Mouse (Mus musculus): ENCODE measurements at regions not wholly inside any gene's neighbourhood (a gene's known extent, or its start where the extent isn't known, plus 50 kb on each side); places are given as distances from the start of the nearest gene placed in this dataset.

GRCm38 (mm10) chr1:39047316-39047715 is 61.9 kb downstream of the Pdcl3 start:
- WGBS, result 92% methylated on average over 6 of the region's 6 CpGs
- no peak overlapping the region for H3K27ac ChIP-seq

GRCm38 (mm10) chr1:39057304-39057703 is 71.9 kb downstream of the Pdcl3 start:
- H3K36me3 ChIP-seq, result no peaks in the 10 kb centered on the region
- no peak overlapping the region for H3K4me2 ChIP-seq
- H3K27ac ChIP-seq, result no peak overlapping the region
- 82% methylated on average over 6 of the region's 6 CpGs for WGBS
- no peaks in the 10 kb centered on the region for H3K9me3 ChIP-seq
- no peak for ATAC-seq (ENCODE audit: insufficient number of reproducible peaks, low FRiP score, low TSS enrichment, low read depth)
- no peak overlapping the region for H3K4me3 ChIP-seq
- no peak overlapping the region for H3K9ac ChIP-seq
- no peaks in the 10 kb centered on the region for H3K27me3 ChIP-seq
- H3K4me1 ChIP-seq, result no peaks in the 10 kb centered on the region

More at GRCm38 (mm10) chr1:39047316-39047715, 61.9 kb downstream of the Pdcl3 start:
- ATAC-seq (ENCODE audit: insufficient number of reproducible peaks, low FRiP score, low TSS enrichment, low read depth), result no peak
- H3K4me1 ChIP-seq, result no peaks in the 10 kb centered on the region
- H3K4me3 ChIP-seq, result no peak overlapping the region
- H3K27me3 ChIP-seq, result no peaks in the 10 kb centered on the region
- H3K9me3 ChIP-seq, result no peaks in the 10 kb centered on the region
- H3K4me2 ChIP-seq, result no peak overlapping the region
- H3K9ac ChIP-seq, result no peak overlapping the region
- no peaks in the 10 kb centered on the region for H3K36me3 ChIP-seq

GRCm38 (mm10) chr1:39062509-39062908 is 77.1 kb downstream of the Pdcl3 start:
- Histone ChIP-seq H3K4me3 (no peak overlapping the region), H3K4me2 (no peak overlapping the region), H3K27me3 (no peaks in the 10 kb centered on the region), H3K36me3 (no peaks in the 10 kb centered on the region), H3K9ac (no peak overlapping the region), H3K27ac (no peak overlapping the region), H3K4me1 (no peaks in the 10 kb centered on the region), H3K9me3 (no peaks in the 10 kb centered on the region)
- no peak for ATAC-seq (ENCODE audit: insufficient number of reproducible peaks, low FRiP score, low TSS enrichment, low read depth)
- WGBS, result 95% methylated on average over 6 of the region's 6 CpGs

GRCm38 (mm10) chr1:39063666-39064385 is 78.4 kb downstream of the Pdcl3 start:
- H3K9ac ChIP-seq, result no peak overlapping the region
- 68% methylated on average over 13 of the region's 13 CpGs for WGBS
- H3K4me3 ChIP-seq, result no peak overlapping the region
- no peak overlapping the region for H3K4me2 ChIP-seq
- H3K4me1 ChIP-seq, result no peaks in the 10 kb centered on the region
- no peaks in the 10 kb centered on the region for H3K36me3 ChIP-seq
- ATAC-seq (ENCODE audit: insufficient number of reproducible peaks, low FRiP score, low TSS enrichment, low read depth), result no peak
- no peaks in the 10 kb centered on the region for H3K27me3 ChIP-seq
- no peaks in the 10 kb centered on the region for H3K9me3 ChIP-seq
- no peak overlapping the region for H3K27ac ChIP-seq

DNA sequence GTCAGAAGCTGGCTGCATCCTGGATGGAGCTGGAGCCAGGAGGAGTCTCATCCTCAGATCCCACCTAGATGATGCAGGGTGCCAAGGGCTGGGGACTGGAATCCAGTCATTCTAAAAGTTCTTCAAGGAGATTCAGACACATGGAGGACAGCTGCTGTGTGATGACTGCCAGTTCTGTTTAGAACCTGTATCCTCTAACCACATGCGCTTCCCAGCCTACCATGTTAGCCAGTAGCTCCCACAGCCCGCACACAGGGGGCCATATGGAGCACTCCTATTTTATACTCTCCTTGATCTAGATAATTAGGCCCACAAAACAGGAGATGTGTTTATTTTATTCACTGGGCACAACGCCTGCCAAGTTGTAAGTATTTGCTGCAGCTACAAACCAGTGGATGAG is 79.4 kb downstream of the Pdcl3 start:
- WGBS, result 64% methylated on average over 3 of the region's 3 CpGs
- Histone ChIP-seq H3K4me3 (no peak overlapping the region), H3K4me1 (peaks cover 3% of the 10 kb centered on the region; the same call in 1 of the 2 replicates), H3K4me2 (no peak overlapping the region), H3K36me3 (no peaks in the 10 kb centered on the region), H3K9me3 (no peaks in the 10 kb centered on the region), H3K9ac (no peak overlapping the region), H3K27me3 (no peaks in the 10 kb centered on the region), H3K27ac (no peak overlapping the region)
- ATAC-seq (ENCODE audit: insufficient number of reproducible peaks, low FRiP score, low TSS enrichment, low read depth), result no peak

GRCm38 (mm10) chr1:39067901-39068300 is 82.5 kb downstream of the Pdcl3 start:
- H3K4me1 ChIP-seq, result peaks cover 6% of the 10 kb centered on the region; the same call in 1 of the 2 replicates
- no peak overlapping the region for H3K4me2 ChIP-seq
- no peaks in the 10 kb centered on the region for H3K9me3 ChIP-seq
- H3K9ac ChIP-seq, result no peak overlapping the region
- H3K36me3 ChIP-seq, result no peaks in the 10 kb centered on the region
- ATAC-seq (ENCODE audit: insufficient number of reproducible peaks, low FRiP score, low TSS enrichment, low read depth), result no peak
- no peak overlapping the region for H3K27ac ChIP-seq
- 61% methylated on average over 3 of the region's 3 CpGs for WGBS
- H3K27me3 ChIP-seq, result no peaks in the 10 kb centered on the region
- H3K4me3 ChIP-seq, result no peak overlapping the region

DNA sequence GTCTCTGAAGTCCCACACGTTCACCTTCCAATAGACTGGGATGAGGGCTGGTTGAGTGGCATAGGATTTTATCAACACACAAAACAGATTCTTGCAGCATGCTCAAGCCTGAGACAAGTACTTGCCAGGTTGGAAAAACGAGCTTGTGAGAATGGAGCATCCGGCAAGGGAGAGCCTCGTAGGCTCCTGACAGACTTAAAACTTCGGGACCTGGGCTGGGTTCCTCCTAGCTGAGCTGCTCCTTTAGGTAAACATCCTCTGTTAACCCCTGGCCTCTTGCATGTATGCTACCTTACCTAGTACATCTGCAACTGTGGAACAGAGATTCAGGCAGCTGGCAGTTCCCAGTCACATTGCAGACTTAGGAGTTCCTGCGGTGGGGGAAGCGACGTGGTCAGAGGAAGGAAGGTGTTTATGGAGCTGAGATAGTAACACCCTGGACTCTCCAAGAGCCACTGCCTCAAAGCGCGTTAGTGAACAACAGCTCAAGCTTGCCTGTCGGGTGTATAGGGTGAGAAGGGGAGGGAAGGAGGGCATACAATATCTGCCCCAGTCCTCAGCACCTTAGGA is 83.8 kb downstream of the Pdcl3 start:
- WGBS, result 43% methylated on average over 11 of the region's 11 CpGs
- ATAC-seq (ENCODE audit: insufficient number of reproducible peaks, low FRiP score, low TSS enrichment, low read depth), result no peak
- H3K4me2 ChIP-seq, result no peak overlapping the region
- peaks cover 6% of the 10 kb centered on the region; the same call in 1 of the 2 replicates for H3K4me1 ChIP-seq
- H3K9ac ChIP-seq, result no peak overlapping the region
- no peaks in the 10 kb centered on the region for H3K9me3 ChIP-seq
- no peaks in the 10 kb centered on the region for H3K36me3 ChIP-seq
- no peak overlapping the region for H3K27ac ChIP-seq
- H3K27me3 ChIP-seq, result no peaks in the 10 kb centered on the region
- H3K4me3 ChIP-seq, result no peak overlapping the region

DNA sequence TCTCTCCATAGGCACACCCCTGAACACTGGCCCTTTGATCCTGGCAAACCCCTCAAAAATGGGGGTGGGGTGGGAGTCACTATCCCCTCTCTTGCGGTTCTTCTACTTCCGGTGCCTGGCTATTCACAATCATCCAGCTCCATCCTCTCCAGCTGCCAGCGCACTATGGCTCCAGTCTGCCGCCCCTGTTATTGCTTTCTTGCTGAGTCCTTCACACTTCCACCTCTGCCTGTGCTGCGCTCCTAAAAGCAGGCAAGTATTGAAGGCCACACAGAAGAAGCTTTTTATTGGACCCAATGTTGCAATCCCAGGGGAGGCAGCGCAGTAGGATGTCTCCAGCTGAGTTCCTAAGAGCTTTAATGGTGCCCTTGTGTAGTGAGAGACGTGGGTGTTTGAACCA is 84.3 kb downstream of the Pdcl3 start:
- Histone ChIP-seq H3K4me3 (no peak overlapping the region), H3K36me3 (no peaks in the 10 kb centered on the region), H3K27me3 (no peaks in the 10 kb centered on the region), H3K9ac (no peak overlapping the region), H3K4me1 (peaks cover 6% of the 10 kb centered on the region; the same call in 1 of the 2 replicates), H3K27ac (no peak overlapping the region), H3K4me2 (no peak overlapping the region), H3K9me3 (no peaks in the 10 kb centered on the region)
- ATAC-seq (ENCODE audit: insufficient number of reproducible peaks, low FRiP score, low TSS enrichment, low read depth), result no peak
- WGBS, result 39% methylated on average over 7 of the region's 7 CpGs

DNA sequence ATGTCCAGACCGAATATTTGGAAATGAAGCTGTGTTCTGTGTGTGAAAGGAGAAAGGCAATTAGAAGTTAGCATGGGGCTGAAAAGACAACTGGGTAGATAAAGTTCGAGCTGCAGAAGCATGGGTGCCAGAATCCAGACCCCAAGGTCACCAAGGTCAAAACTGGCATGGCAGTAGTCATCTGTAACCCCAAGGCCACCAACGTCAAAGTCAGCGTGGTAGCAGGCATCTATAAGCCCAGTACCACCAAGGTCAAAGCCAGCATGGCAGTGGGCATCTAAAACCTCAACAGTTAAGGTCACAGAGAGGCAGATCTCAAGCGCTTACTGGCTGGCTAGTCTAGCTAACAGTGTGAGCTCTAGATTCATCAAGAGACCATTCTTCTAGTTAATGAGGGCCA is 90.6 kb downstream of the Pdcl3 start:
- H3K4me2 ChIP-seq, result no peak overlapping the region
- no peak overlapping the region for H3K27ac ChIP-seq
- H3K4me1 ChIP-seq, result 0 out of 2 replicates have a peak, but pooled peaks cover 3% of the 10 kb centered on the region
- H3K4me3 ChIP-seq, result no peak overlapping the region
- H3K9me3 ChIP-seq, result no peaks in the 10 kb centered on the region
- no peak overlapping the region for H3K9ac ChIP-seq
- no peaks in the 10 kb centered on the region for H3K36me3 ChIP-seq
- no peaks in the 10 kb centered on the region for H3K27me3 ChIP-seq
- no peak for ATAC-seq (ENCODE audit: insufficient number of reproducible peaks, low FRiP score, low TSS enrichment, low read depth)
- 82% methylated on average over 5 of the region's 5 CpGs for WGBS

- no peak overlapping the region for H3K4me2 ChIP-seq
- no peak for ATAC-seq (ENCODE audit: insufficient number of reproducible peaks, low FRiP score, low TSS enrichment, low read depth)
- WGBS, result 36% methylated on average over 4 of the region's 4 CpGs
Observed at GRCm38 (mm10) chr1:39078584-39079315, 93.3 kb downstream of the Pdcl3 start.

GRCm38 (mm10) chr1:39083911-39084826 is 98.8 kb downstream of the Pdcl3 start:
- Histone ChIP-seq H3K27me3 (no peaks in the 10 kb centered on the region), H3K27ac (no peak overlapping the region), H3K9ac (no peak overlapping the region), H3K9me3 (no peaks in the 10 kb centered on the region), H3K4me1 (no peaks in the 10 kb centered on the region), H3K36me3 (no peaks in the 10 kb centered on the region), H3K4me2 (no peak overlapping the region), H3K4me3 (no peak overlapping the region)
- ATAC-seq (ENCODE audit: insufficient number of reproducible peaks, low FRiP score, low TSS enrichment, low read depth), result no peak
- 76% methylated on average over 7 of the region's 7 CpGs for WGBS

More at GRCm38 (mm10) chr1:39078584-39079315, 93.3 kb downstream of the Pdcl3 start:
- H3K4me1 ChIP-seq, result 0 out of 2 replicates have a peak, but pooled peaks cover 3% of the 10 kb centered on the region
- no peak overlapping the region for H3K4me3 ChIP-seq
- 0 out of 2 replicates have a peak overlapping the region, but pooled peaks have one; percentile 11 for H3K27ac ChIP-seq
- no peaks in the 10 kb centered on the region for H3K27me3 ChIP-seq
- no peaks in the 10 kb centered on the region for H3K36me3 ChIP-seq
- no peaks in the 10 kb centered on the region for H3K9me3 ChIP-seq
- H3K9ac ChIP-seq, result no peak overlapping the region
